Mouse (Mus musculus) G1E (cell line): ENCODE measurements around the gene Sox2.

Source experiments
- CTCF ChIP-seq: IDR thresholded peaks from 2 replicates; pipeline ENCODE4 v1.5.1; 2012; ENCODE audit warnings: low read depth, low read length, inconsistent platforms, mixed read lengths
- GATA1 ChIP-seq: IDR thresholded peaks from 2 replicates; pipeline ENCODE4 v1.6.1; 2012; ENCODE audit warnings: borderline replicate concordance, low read length, inconsistent platforms, mixed read lengths
- GATA2 ChIP-seq: IDR thresholded peaks from 2 replicates; pipeline ENCODE4 v1.6.1; 2012; ENCODE audit warnings: low read depth, low read length, inconsistent platforms, borderline replicate concordance
- POLR2AphosphoS5 ChIP-seq: IDR thresholded peaks from 2 replicates; pipeline ENCODE4 v1.6.1; 2012; ENCODE audit warnings: low read depth, low read length, inconsistent platforms; ENCODE audit not compliant: insufficient replicate concordance

GRCm38 (mm10) chr3:34637481-34637880 is 12.7 kb upstream of the Sox2 start:
- TF ChIP-seq CTCF (no peak), GATA1 (no peak), GATA2 (no peak), POLR2AphosphoS5 (no peak)
